Mouse (Mus musculus) liver, embryonic 14.5 days (tissue): ENCODE results near the gene Mok. TPM values are rescaled to one million over a fixed set of nuclear protein-coding genes. Genes with fewer than 3 reads are reported as not detected.

Experiments
- ATAC-seq: fragments of 200-750 bp; cut with Nextera tagmentation; 2 replicates; pipeline ENCODE4 v1.8.0; 2017; ENCODE audit warnings: moderate number of reproducible peaks, mild to moderate bottlenecking, moderate library complexity; ENCODE audit not compliant: insufficient read depth
- DNase-seq, 3 experiments: peaks; one replicate each; pipeline ENCODE4 v3.0.0-alpha.2; 2012 to 2013; ENCODE audit warnings: low read depth in 3 of 3, low spot score in 3 of 3
- H3K27ac ChIP-seq: fragments of 300-500 bp; sonication (generic); 2 replicates; pipeline ENCODE4 v1.5.1; 2014; ENCODE audit warnings: moderate library complexity, mild to moderate bottlenecking, control low read depth, inconsistent platforms
- H3K27me3 ChIP-seq: fragments of 300-500 bp; sonication (generic); 2 replicates; pipeline ENCODE4 v1.6.1; 2014; ENCODE audit warnings: mild to moderate bottlenecking, low read length, moderate library complexity; ENCODE audit not compliant: control insufficient read depth, insufficient read depth
- H3K36me3 ChIP-seq: fragments of 300-500 bp; sonication (generic); replicated peaks from 2 replicates; pipeline ENCODE4 v1.6.1; 2014; ENCODE audit warnings: low read depth; ENCODE audit not compliant: control insufficient read depth, insufficient read depth
- H3K4me1 ChIP-seq, 2 experiments: fragments of 200-500 bp in 1 of 2; fragments of 300-500 bp in 1 of 2; sonication (generic) in 1 of 2; replicated peaks; 2 replicates each; pipeline ENCODE4 v1.6.1; 2012 to 2014; ENCODE audit warnings: antibody characterized with exemption in 1 of 2, inconsistent platforms in 1 of 2, low read length in 1 of 2; ENCODE audit not compliant: control insufficient read depth in 2 of 2, insufficient read depth in 2 of 2
- H3K4me2 ChIP-seq: fragments of 300-500 bp; sonication (generic); 2 replicates; pipeline ENCODE4 v1.6.1; 2014; ENCODE audit warnings: low read depth, mild to moderate bottlenecking, control low read depth, moderate library complexity
- H3K4me3 ChIP-seq, 2 experiments: fragments of 200-500 bp in 1 of 2; fragments of 300-500 bp in 1 of 2; sonication (generic) in 1 of 2; 2 replicates each; pipeline ENCODE4 v1.5.1; 2012 to 2014; ENCODE audit warnings: low read depth in 2 of 2, low read length in 2 of 2, mild to moderate bottlenecking in 2 of 2, control low read depth in 1 of 2, inconsistent platforms in 1 of 2, moderate library complexity in 1 of 2; ENCODE audit not compliant: insufficient read depth in 1 of 2
- H3K9ac ChIP-seq: fragments of 300-500 bp; sonication (generic); replicated peaks from 2 replicates; pipeline ENCODE4 v1.6.1; 2014; ENCODE audit warnings: mild to moderate bottlenecking, control low read depth, moderate library complexity
- H3K9me3 ChIP-seq: fragments of 300-500 bp; sonication (generic); 2 replicates; pipeline ENCODE4 v1.6.1; 2016; ENCODE audit warnings: low read length, mixed read lengths; ENCODE audit not compliant: control insufficient read depth
- CTCF ChIP-seq: IDR thresholded peaks from 2 replicates; pipeline ENCODE4 v1.5.1; 2016; ENCODE audit warnings: antibody characterized with exemption, low read depth, control low read depth
- EP300 ChIP-seq: IDR thresholded peaks from 2 replicates; pipeline ENCODE4 v1.6.1; 2016; ENCODE audit warnings: antibody characterized with exemption, low read depth
- WGBS: fragments of 180-500 bp; shearing (Covaris S2); extraction: QIAGEN DNeasy Blood & Tissue Kit; methylation state at CpG from one replicate; pipeline ENCODE4 v1.1.7; 2014; ENCODE audit not compliant: insufficient replicate concordance; 5-methylcytosine and 5-hydroxymethylcytosine counted together
- polyA plus RNA-seq, 2 experiments: library from polyadenylated mRNA; depleted of rRNA in 1 of 2; stranded (reverse) in 1 of 2; unstranded in 1 of 2; fragments of >200 nt; fragmentation: Nextera tagmentation in 1 of 2; extraction: Ambion mirVana in 1 of 2; gene quantifications; 2 replicates each; pipeline versions ENCODE4 v1.2.1 to v1.2.3; 2012 to 2014

The Mok gene
- polyA plus RNA-seq, 2 experiments = 0.18 to 0.23 TPM

DNA sequence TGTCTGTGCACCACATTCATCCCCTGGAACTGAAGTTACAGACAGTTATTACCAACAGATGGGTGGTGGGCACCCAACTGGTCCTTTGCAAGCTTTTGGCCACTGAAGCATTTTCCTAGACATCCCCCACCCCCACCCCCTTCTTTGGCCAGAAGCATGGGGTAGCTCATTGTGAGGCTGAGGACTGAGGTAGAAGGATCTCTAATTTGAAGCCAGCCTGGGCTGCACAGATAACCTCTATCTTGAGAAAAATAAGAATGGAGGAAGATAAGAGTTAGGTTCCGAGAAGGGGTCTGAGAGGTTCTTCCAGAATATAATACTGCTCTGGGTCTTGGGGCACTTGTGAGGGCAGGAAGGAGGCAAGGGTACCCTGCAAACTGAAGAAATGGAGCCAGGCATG lies 58.5 kb downstream of the Mok start:
- no peak for TF ChIP-seq EP300
- no peak for TF ChIP-seq CTCF
- H3K27me3 ChIP-seq = no peaks in the 10 kb centered on the region

DNA sequence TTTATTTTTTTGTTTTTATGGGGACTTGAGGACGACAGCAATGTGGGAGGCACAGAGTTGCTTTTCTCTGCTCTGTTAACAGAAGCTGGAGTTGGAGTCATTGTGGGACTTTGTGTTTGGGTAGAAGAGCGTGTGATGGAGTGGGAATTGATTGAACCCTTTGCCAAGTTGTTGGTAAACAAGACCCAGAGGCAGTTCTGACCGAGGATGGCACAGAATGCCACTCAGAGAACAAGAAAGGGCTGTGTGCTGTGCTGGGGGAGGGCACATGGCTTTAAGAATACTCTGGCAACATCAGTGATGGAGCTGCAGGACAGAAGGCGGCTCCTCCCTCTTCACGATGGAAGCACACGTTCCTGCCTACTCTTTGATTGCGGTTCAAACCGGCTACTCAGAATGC lies 59.6 kb downstream of the Mok start:
- Histone ChIP-seq H3K27me3 (no peaks in the 10 kb centered on the region), H3K4me2 (no peak overlapping the region), H3K4me1 (peaks cover 10 to 15% of the 10 kb centered on the region in 2 experiments; a peak in 3 of 4 replicates), H3K27ac (no peak overlapping the region), H3K4me3 (no peak overlapping the region), H3K9me3 (no peaks in the 10 kb centered on the region), H3K9ac (no peak overlapping the region), H3K36me3 (peaks cover 5% of the 10 kb centered on the region)
- no peak for ATAC-seq
- WGBS = 82% methylated on average over 8 of the region's 8 CpGs
- no peak for DNase-seq
- no peak for TF ChIP-seq EP300
- no peak for TF ChIP-seq CTCF

More for the DNA sequence above, 58.5 kb downstream of the Mok start:
- Histone ChIP-seq H3K9ac (no peak overlapping the region), H3K27ac (no peak overlapping the region), H3K4me2 (no peak overlapping the region), H3K36me3 (peaks cover 5% of the 10 kb centered on the region), H3K4me1 (peaks cover 10 to 15% of the 10 kb centered on the region in 2 experiments; a peak in 3 of 4 replicates), H3K9me3 (no peaks in the 10 kb centered on the region), H3K4me3 (no peak overlapping the region)
- peak in 1 of 3 experiments; percentile 15 for DNase-seq
- WGBS = 20% methylated on average over 1 of the region's 1 CpGs
- peak; percentile 52; the same call in 1 of the 2 replicates for ATAC-seq

DNA sequence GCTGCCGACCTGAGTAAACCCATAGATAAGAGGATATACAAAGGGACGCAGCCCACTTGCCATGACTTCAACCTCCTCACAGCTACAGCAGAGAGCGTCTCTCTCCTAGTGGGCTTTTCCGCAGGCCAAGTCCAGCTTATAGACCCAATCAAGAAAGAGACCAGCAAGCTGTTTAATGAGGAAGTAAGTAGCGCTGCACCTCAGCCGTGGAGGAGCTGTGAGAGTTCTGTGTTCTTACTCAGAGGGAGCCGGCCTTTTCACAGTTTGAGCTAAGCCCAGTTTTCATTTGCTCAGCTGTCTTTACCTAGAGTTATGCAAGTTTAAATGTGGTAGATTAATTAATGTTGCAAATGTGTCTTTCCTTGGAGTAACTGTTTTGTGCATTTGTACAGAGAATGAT lies 61.4 kb downstream of the Mok start:
- DNase-seq (no peak), ATAC-seq (no peak)
- Histone ChIP-seq H3K9me3 (no peaks in the 10 kb centered on the region), H3K4me1 (peaks cover 10 to 19% of the 10 kb centered on the region in 2 experiments; a peak in 3 of 4 replicates), H3K27me3 (no peaks in the 10 kb centered on the region), H3K27ac (no peak overlapping the region), H3K4me3 (no peak overlapping the region), H3K36me3 (peaks cover 5% of the 10 kb centered on the region), H3K4me2 (no peak overlapping the region), H3K9ac (no peak overlapping the region)
- WGBS = 51% methylated on average over 7 of the region's 7 CpGs
- TF ChIP-seq EP300 (no peak), CTCF (no peak)

DNA sequence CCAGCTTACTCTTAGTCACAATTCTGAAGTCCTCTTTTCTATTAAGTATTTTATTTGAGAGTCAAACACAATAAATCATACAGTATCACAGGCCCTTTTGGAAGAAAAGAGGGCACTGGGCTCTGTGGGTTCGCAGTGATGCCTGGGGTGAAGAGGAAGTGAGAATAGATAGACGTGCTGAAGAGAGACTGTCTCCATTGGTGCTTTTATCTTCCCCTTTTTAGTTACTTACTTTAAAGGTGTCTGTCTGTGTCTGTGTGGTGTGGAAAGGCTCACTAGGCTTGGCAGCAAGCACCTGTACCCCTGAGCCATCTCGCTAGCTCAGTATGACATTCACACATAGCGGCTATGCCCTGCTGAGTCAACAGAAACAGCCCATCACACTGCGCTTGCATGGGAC lies 62.9 kb downstream of the Mok start:
- Histone ChIP-seq H3K4me1 (peaks cover 10 to 19% of the 10 kb centered on the region in 2 experiments; a peak in 3 of 4 replicates), H3K4me2 (no peak overlapping the region), H3K27ac (no peak overlapping the region), H3K9ac (no peak overlapping the region), H3K36me3 (peaks cover 5% of the 10 kb centered on the region), H3K9me3 (no peaks in the 10 kb centered on the region), H3K4me3 (no peak overlapping the region), H3K27me3 (no peaks in the 10 kb centered on the region)
- no peak for DNase-seq
- ATAC-seq = no peak
- 54% methylated on average over 5 of the region's 5 CpGs for WGBS
- TF ChIP-seq EP300 (no peak), CTCF (no peak)

DNA sequence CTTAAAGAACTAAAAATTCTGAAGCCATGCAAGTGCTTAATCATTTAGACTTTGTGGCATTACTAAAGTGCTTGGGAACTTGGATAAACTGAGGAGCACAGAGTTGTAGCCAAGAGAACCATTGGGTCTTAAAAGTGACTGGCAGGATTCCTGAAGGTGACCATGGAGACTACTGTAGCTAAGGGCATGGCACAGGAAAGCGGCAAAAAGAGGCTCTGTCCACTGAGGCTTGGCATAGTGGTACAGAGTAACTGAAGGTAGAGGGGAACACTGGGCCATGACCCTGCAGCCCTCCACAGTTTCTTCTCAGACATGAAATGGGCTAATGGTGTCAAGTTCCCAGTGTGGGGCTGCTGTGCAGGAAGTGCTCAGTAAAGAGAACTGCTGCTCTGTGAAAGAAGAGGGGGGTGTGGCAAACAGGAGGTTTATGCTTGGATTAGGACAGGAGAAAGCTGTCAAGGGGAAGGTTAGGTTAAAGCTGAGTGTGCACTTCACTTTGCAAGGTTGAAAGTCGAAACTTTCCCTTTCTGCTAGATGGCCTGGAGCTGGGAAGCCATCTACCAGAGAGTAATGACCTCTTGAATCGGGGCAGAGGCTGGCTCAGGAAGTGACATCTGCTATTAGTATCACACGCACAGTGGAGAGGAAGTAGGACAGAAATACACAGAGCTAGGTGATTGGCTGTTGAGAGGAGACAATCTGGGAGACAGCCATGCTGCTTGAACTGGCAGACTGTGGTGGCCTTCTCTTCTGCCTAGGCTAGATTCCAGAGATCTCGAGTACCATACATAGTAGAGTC lies 64.9 kb downstream of the Mok start:
- Histone ChIP-seq H3K9ac (no peak overlapping the region), H3K27me3 (no peaks in the 10 kb centered on the region), H3K4me3 (no peak overlapping the region), H3K27ac (no peak overlapping the region), H3K4me1 (peaks cover 0 to 12% of the 10 kb centered on the region in 2 experiments; a peak in 2 of 4 replicates), H3K4me2 (no peak overlapping the region), H3K9me3 (no peaks in the 10 kb centered on the region), H3K36me3 (peaks cover 3% of the 10 kb centered on the region; the same call in 1 of the 2 replicates)
- DNase-seq = no peak
- WGBS = 43% methylated on average over 5 of the region's 5 CpGs
- peak; percentile 26; the same call in 1 of the 2 replicates for ATAC-seq
- TF ChIP-seq CTCF (no peak), EP300 (no peak)
